Mouse (Mus musculus) liver, adult 2 months (tissue): ENCODE results near the gene Alox5.

Source experiments
- CTCF ChIP-seq: fragments of 200-500 bp; IDR thresholded peaks from 2 replicates; pipeline ENCODE4 v1.5.1; 2011; ENCODE audit warnings: low read depth, low read length, control low read depth
- POLR2A ChIP-seq: fragments of 200-500 bp; IDR thresholded peaks from 2 replicates; pipeline ENCODE4 v1.6.1; 2011; ENCODE audit warnings: low read length, control low read depth; ENCODE audit not compliant: insufficient read depth; ENCODE audit errors: extremely low read depth

DNA sequence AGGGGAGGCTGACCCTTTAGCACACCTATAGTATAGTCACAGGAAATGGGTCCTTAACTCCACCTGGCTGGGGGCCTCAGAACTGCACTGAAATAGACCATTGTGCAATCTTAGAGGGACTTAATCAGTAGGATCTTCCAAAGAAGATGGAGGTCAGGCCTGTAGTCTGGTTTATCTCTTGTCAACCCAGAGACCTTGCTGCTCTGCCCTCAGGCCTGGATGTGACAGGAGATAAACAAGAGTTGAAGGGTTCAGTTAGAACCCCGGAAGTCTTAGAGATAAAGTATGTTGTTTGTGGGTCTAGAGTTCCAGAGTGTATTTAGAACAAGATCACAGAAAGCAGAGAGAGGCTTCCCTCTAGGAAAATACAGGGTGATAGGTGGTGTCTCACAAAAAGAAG, 4.5 kb downstream of the Alox5 start:
- TF ChIP-seq CTCF (no peak), POLR2A (no peak)
